Mouse (Mus musculus): ENCODE results near the gene Eid2b. TPM values are rescaled to one million over a fixed set of nuclear protein-coding genes. Genes with fewer than 3 reads are reported as not detected.

Eid2b gene
- polyA plus RNA-seq, 1 experiment from 2014 or later = 5.7 TPM

DNA sequence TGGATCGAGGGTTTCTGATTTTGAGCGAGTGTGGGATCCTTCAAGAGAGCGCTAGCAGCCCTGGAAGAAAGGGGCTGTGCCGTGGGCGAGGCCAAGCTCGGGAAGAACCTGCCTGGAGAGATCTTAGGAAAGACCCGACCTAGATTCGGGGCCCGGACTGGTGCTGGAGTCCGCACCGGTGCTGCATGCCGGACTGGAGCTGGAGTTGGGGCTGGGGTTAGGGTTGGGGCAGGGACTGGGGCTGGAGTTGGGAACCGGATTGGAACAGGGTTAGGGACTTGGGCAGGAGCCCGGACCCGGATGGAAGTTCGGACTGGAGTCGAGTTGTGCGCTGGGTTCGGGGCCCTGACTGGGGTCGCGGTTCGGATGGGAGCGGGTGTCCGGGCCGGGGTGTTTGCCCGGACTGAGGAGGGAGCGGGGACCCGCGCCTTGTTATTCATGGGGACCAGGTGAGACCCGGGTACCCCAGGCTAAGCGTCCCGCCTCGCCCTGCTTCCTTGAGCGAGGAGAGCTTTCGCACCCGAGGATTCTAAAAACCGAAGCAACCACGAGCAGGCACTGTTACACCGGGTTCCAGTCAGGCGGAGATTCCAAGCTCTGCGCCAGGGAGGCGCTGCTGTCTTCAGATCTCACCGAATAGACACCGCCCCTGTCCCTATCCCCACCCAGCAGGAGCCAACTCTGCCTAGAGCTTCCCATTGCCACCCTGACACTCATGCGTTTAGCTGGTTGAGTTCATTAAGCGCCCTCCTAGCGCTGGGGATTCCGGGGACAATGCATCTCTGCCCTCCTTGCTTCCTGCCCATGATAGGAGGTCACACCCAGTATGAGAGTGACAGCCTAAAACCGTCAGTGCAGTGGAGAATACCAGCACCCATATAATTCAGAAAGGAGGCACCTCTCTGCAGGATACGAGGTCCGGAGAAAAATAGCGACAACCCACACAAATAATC is 13.4 kb downstream of the Eid2b start, which contains the start of gene Selenov:
TSS of gene Selenov (minus strand) at position 549 of the 953 bp plus-strand sequence.
- H3K9me3 ChIP-seq (ENCODE audit: control insufficient read depth, low read length) = no peaks in the 10 kb centered on the region
- 2% methylated on average over 52 of the region's 52 CpGs for WGBS
- no peak within 1 kb of the TSS for H3K27ac ChIP-seq (ENCODE audit: low read length)
- peak; percentile 31; the same call in 1 of the 2 replicates for ATAC-seq
- H3K36me3 ChIP-seq (ENCODE audit: control insufficient read depth, insufficient read depth, low read length) = no peaks in the 10 kb centered on the region
- H3K4me1 ChIP-seq (ENCODE audit: control insufficient read depth, insufficient read depth, low read length) = peaks cover 13% of the 10 kb centered on the region
- peaks cover 54% of the 10 kb centered on the region for H3K27me3 ChIP-seq (replicated peaks; ENCODE audit: control insufficient read depth, insufficient read depth, low read length)
- H3K4me3 ChIP-seq (ENCODE audit: low read length) = peak within 1 kb of the TSS; percentile 37
- H3K4me2 ChIP-seq (ENCODE audit: low read depth, low read length) = peak within 1 kb of the TSS; percentile 59
- H3K9ac ChIP-seq (ENCODE audit: low read depth, low read length) = peak within 1 kb of the TSS; percentile 48

GRCm38 (mm10) chr7:28294481-28294880 is 16.9 kb downstream of the Eid2b start:
- Histone ChIP-seq H3K9me3 (ENCODE audit: control insufficient read depth, low read length) (no peaks in the 10 kb centered on the region), H3K4me1 (ENCODE audit: control insufficient read depth, insufficient read depth, low read length) (peaks cover 18% of the 10 kb centered on the region), H3K27ac (ENCODE audit: low read length) (no peak overlapping the region), H3K36me3 (ENCODE audit: control insufficient read depth, insufficient read depth, low read length) (no peaks in the 10 kb centered on the region), H3K9ac (ENCODE audit: low read depth, low read length) (peak overlapping the region; percentile 58), H3K27me3 (replicated peaks; ENCODE audit: control insufficient read depth, insufficient read depth, low read length) (peaks cover 53% of the 10 kb centered on the region), H3K4me3 (ENCODE audit: low read length) (peak overlapping the region; percentile 58), H3K4me2 (ENCODE audit: low read depth, low read length) (peak overlapping the region; percentile 91)
- 3% methylated on average over 61 of the region's 63 CpGs for WGBS
- peak; percentile 59 for ATAC-seq

DNA sequence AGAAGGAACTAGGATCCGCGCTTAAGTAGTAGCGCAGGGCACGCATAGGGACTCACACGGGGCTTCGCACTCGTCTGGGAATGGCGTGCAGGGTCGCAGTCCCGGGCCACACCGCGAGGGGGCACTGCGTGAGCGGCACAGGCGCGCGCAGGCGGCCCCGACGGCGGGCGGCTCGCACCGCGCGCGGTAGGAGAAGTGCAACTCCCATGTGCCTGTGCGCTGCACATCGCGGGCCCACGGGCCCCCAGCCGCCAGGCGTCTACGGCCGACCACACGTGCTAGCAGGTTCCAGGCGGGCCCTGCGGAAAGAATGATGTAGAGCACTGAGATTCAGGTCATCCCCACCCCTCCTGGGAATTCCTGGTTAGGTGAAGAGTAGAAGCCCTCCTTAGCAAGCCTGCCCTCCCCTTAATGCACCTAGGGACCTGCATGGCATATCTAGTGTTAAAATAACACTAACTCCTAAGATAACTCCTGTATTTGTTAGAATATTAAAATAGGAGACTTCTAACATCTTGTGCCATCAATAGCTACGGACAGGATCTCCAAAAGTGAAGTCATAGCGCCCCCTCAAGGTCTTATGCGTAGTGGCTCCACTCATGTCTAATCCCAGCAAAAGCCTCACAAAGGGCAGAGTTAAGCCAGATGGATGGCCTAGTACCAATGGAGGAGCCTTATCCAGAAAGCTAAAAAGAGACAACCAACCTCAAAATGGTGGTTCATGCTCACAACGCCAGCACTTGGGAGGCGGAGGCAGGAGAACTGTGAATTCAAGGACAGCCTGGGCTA is 21.5 kb downstream of the Eid2b start:
- peak overlapping the region; percentile 30; the same call in 1 of the 2 replicates for H3K9ac ChIP-seq (ENCODE audit: low read depth, low read length)
- no peaks in the 10 kb centered on the region for H3K9me3 ChIP-seq (ENCODE audit: control insufficient read depth, low read length)
- H3K4me3 ChIP-seq (ENCODE audit: low read length) = peak overlapping the region; percentile 21
- peak overlapping the region; percentile 37 for H3K4me2 ChIP-seq (ENCODE audit: low read depth, low read length)
- 20% methylated on average over 43 of the region's 43 CpGs for WGBS
- H3K27ac ChIP-seq (ENCODE audit: low read length) = no peak overlapping the region
- peaks cover 50% of the 10 kb centered on the region for H3K27me3 ChIP-seq (replicated peaks; ENCODE audit: control insufficient read depth, insufficient read depth, low read length)
- H3K4me1 ChIP-seq (ENCODE audit: control insufficient read depth, insufficient read depth, low read length) = peaks cover 17% of the 10 kb centered on the region
- no peak; the same call in 1 of the 2 replicates for ATAC-seq
- no peaks in the 10 kb centered on the region for H3K36me3 ChIP-seq (ENCODE audit: control insufficient read depth, insufficient read depth, low read length)

DNA sequence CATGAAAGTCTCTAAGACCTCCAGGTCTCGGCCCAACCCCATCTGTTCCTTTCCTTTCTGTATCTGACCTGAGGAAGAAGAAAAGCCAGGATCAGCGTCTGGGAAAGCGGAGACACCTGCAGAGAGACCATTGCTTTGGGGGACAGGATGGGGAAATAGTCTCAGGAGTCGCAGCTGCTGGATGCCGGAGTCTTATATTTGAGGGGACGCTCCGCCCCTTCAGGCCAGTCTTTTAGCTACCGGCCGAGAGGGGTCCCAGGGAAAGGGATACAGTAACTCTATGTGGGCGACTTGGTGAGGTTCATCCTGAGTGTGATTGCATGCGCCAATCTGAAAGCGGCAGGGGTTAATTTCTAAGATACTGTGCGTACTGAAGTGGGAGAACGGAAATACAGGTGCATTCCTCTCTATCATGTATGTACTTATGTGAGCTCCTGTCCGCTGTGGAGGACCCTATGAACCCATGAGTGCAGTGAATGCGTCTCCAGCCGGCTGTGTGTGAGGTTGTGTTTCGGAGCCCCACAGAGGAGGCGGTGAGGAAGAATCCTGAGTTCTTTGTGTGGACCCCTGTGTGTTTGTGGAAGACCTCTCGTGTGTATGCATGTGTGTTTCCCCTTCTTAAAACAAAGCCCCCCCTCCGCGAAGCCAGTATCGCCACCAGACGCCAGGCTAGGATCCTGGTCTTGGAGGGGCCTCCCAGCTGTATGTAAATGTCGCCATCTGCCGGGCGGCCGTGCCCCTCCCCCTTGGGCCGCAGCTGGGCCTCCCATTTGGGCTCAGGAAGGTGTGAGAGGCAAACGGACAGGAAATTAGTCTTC is 24.3 kb downstream of the Eid2b start, which contains the start of gene Dll3:
TSS of gene Dll3 (minus strand) at position 623 of the 818 bp plus-strand sequence.
- Histone ChIP-seq H3K27me3 (replicated peaks; ENCODE audit: control insufficient read depth, insufficient read depth, low read length) (peaks cover 37% of the 10 kb centered on the region), H3K9me3 (ENCODE audit: control insufficient read depth, low read length) (no peaks in the 10 kb centered on the region), H3K36me3 (ENCODE audit: control insufficient read depth, insufficient read depth, low read length) (peaks cover 13% of the 10 kb centered on the region; the same call in 1 of the 2 replicates), H3K4me3 (ENCODE audit: low read length) (peak within 1 kb of the TSS; percentile 37), H3K27ac (ENCODE audit: low read length) (no peak within 1 kb of the TSS), H3K4me2 (ENCODE audit: low read depth, low read length) (peak within 1 kb of the TSS; percentile 61), H3K4me1 (ENCODE audit: control insufficient read depth, insufficient read depth, low read length) (peaks cover 14% of the 10 kb centered on the region), H3K9ac (ENCODE audit: low read depth, low read length) (peak within 1 kb of the TSS; percentile 56)
- peak; percentile 62 for ATAC-seq
- 2% methylated on average over 30 of the region's 30 CpGs for WGBS

GRCm38 (mm10) chr7:28305641-28306040 is 28.1 kb downstream of the Eid2b start:
- H3K4me2 ChIP-seq (ENCODE audit: low read depth, low read length) = no peak overlapping the region
- H3K9ac ChIP-seq (ENCODE audit: low read depth, low read length) = no peak overlapping the region
- no peak for ATAC-seq
- H3K4me3 ChIP-seq (ENCODE audit: low read length) = no peak overlapping the region
- peaks cover 13% of the 10 kb centered on the region for H3K4me1 ChIP-seq (ENCODE audit: control insufficient read depth, insufficient read depth, low read length)
- no peak overlapping the region for H3K27ac ChIP-seq (ENCODE audit: low read length)
- H3K9me3 ChIP-seq (ENCODE audit: control insufficient read depth, low read length) = no peaks in the 10 kb centered on the region
- H3K36me3 ChIP-seq (ENCODE audit: control insufficient read depth, insufficient read depth, low read length) = peaks cover 21% of the 10 kb centered on the region
- 89% methylated on average over 10 of the region's 10 CpGs for WGBS
- peaks cover 16% of the 10 kb centered on the region for H3K27me3 ChIP-seq (replicated peaks; ENCODE audit: control insufficient read depth, insufficient read depth, low read length)

DNA sequence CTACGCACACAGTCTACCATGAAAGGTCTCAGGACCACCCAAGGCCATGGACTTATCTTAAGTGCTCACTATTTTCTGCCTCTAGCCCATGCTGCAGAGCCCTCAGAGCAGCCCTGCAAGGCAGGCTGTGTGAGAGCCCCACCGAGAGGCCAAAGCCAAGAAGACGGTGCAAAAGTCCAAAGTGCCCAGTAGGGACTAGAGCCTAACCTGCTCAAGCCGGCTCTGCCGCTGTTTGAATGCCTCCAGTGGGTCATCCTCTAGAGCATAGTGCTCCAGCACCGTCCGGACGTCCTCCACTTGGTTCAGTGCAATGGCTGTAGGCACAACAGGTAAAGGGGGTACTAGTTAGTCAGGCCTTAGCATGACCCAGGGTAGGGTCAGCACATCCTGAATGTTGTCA is 28.7 kb downstream of the Eid2b start:
- peaks cover 18% of the 10 kb centered on the region for H3K4me1 ChIP-seq (ENCODE audit: control insufficient read depth, insufficient read depth, low read length)
- no peak overlapping the region for H3K4me2 ChIP-seq (ENCODE audit: low read depth, low read length)
- no peak for ATAC-seq
- H3K4me3 ChIP-seq (ENCODE audit: low read length) = no peak overlapping the region
- no peak overlapping the region for H3K9ac ChIP-seq (ENCODE audit: low read depth, low read length)
- H3K36me3 ChIP-seq (ENCODE audit: control insufficient read depth, insufficient read depth, low read length) = peaks cover 21% of the 10 kb centered on the region
- H3K27ac ChIP-seq (ENCODE audit: low read length) = no peak overlapping the region
- no peaks in the 10 kb centered on the region for H3K9me3 ChIP-seq (ENCODE audit: control insufficient read depth, low read length)
- WGBS = 94% methylated on average over 8 of the region's 8 CpGs
- H3K27me3 ChIP-seq (replicated peaks; ENCODE audit: control insufficient read depth, insufficient read depth, low read length) = peaks cover 11% of the 10 kb centered on the region

DNA sequence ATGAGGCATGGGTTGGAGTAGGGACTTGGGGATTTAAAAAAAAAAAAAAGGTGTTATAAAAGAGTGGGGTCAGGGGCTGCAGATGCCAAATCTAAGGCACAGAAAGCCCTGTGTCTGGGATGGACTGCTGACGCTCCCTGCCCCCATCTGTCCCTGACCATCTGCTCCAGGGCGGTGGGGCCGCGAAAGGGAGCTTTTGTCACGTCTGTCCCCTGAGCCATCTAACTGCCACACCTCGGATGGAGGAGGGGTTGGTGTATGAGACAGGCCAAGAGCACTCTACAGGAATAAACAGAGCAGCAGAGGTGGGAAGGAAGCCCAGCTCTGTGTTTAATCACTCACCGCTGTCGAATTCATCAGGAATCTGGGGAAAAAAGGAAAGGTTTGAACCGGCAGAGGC is 32.2 kb downstream of the Eid2b start:
- 51% methylated on average over 9 of the region's 9 CpGs for WGBS
- Histone ChIP-seq H3K4me2 (ENCODE audit: low read depth, low read length) (no peak overlapping the region), H3K4me3 (ENCODE audit: low read length) (no peak overlapping the region), H3K27me3 (replicated peaks; ENCODE audit: control insufficient read depth, insufficient read depth, low read length) (no peaks in the 10 kb centered on the region), H3K27ac (ENCODE audit: low read length) (no peak overlapping the region), H3K36me3 (ENCODE audit: control insufficient read depth, insufficient read depth, low read length) (peaks cover 21% of the 10 kb centered on the region), H3K9ac (ENCODE audit: low read depth, low read length) (no peak overlapping the region), H3K4me1 (ENCODE audit: control insufficient read depth, insufficient read depth, low read length) (peaks cover 8% of the 10 kb centered on the region), H3K9me3 (ENCODE audit: control insufficient read depth, low read length) (no peaks in the 10 kb centered on the region)
- ATAC-seq = no peak

DNA sequence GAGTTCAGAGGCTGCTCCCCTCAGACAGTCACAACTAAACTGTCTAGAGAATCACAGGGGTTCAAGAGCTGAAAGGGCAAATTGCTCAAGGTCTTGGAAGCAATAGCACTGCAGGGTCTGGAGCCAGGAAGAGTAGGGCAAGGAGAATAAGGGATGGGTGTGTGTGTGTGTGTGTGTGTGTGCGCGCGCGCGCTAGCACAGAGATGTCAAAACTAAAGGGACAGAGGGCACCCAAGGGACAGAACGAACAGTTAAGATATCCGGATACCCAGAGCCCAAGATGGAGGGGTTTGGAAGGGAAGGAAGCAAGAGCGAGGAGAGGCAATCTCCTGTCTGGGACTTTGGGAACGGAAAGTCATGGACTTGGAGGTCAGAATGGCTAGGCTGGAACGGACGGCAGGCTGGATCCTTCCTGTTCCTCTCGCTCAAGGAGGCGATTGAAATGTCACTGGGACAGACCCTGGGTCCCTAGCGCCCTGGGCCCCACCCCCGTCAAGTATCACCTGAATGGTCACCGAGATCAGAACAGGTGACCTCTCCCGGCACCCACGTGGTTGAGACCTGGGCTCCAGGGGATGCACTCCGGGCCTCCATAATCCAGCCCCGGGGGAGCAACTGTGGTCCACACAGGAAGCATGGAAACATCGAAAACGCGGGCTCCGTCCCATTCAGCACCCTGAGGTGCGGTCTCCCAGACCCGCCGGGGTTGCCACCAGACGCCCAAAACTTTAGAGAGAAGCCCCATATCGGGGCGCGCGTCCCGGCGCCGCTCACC is 33.8 kb downstream of the Eid2b start:
- Histone ChIP-seq H3K27ac (ENCODE audit: low read length) (peak overlapping the region; percentile 69), H3K27me3 (replicated peaks; ENCODE audit: control insufficient read depth, insufficient read depth, low read length) (no peaks in the 10 kb centered on the region), H3K4me1 (ENCODE audit: control insufficient read depth, insufficient read depth, low read length) (peaks cover 8% of the 10 kb centered on the region), H3K9me3 (ENCODE audit: control insufficient read depth, low read length) (no peaks in the 10 kb centered on the region), H3K36me3 (ENCODE audit: control insufficient read depth, insufficient read depth, low read length) (peaks cover 17% of the 10 kb centered on the region), H3K4me2 (ENCODE audit: low read depth, low read length) (peak overlapping the region; percentile 75), H3K9ac (ENCODE audit: low read depth, low read length) (peak overlapping the region; percentile 92), H3K4me3 (ENCODE audit: low read length) (peak overlapping the region; percentile 80)
- ATAC-seq = peak; percentile 69
- WGBS = 3% methylated on average over 35 of the region's 35 CpGs
